ENCODE assay signal across 8 mouse cellular contexts in genomic region chr13:100210540-100210939, GRCm38 (mm10). TPM values are rescaled to one million over a fixed set of nuclear protein-coding genes. Genes with fewer than 3 reads are reported as not detected.
DNase-seq lines count a peak whose midpoint lies in the region; ATAC-seq lines count a peak whose summit lies in the region.

No protein-coding gene starts in this region.

- no peaks in the 10 kb centered on the region for H3K36me3 ChIP-seq in liver, embryonic 11.5 days (ENCODE audit: control insufficient read depth, insufficient read depth, low read length)

- no peaks in the 10 kb centered on the region for H3K9me3 ChIP-seq in liver, embryonic 11.5 days (ENCODE audit: control insufficient read depth, low read length)

- DNase-seq in right cerebral cortex, postnatal 14 days: peak; percentile 10
- no peak for DNase-seq in right cerebral cortex, postnatal 25 days
- DNase-seq in adrenal gland, adult 8-10 months: peak; percentile 29
- peak; percentile 18 to 32 for DNase-seq in heart, postnatal 36 days
- DNase-seq in liver, embryonic 11.5 days (ENCODE audit: low spot score): peak; percentile 64
- DNase-seq in testis, postnatal 10 days (ENCODE audit: low spot score): peak; percentile 78
- no peak for DNase-seq in gastrocnemius, postnatal 36 days
- no peak for DNase-seq in gastrocnemius, adult 18-20 months (ENCODE audit: low spot score)

- no peaks in the 10 kb centered on the region for H3K4me1 ChIP-seq in liver, embryonic 11.5 days (replicated peaks; ENCODE audit: control insufficient read depth, insufficient read depth, low read length)

- no peak overlapping the region for H3K4me3 ChIP-seq in liver, embryonic 11.5 days (ENCODE audit: low read depth, low read length)

- no peak for ATAC-seq in liver, embryonic 11.5 days (replicated peaks; ENCODE audit: low FRiP score)

- H3K27ac ChIP-seq in liver, embryonic 11.5 days (ENCODE audit: low read depth, low read length): no peak overlapping the region

- intact Hi-C loops in heart, postnatal 36 days (cut with DNase I): no loop called here
- intact Hi-C loops in gastrocnemius, postnatal 36 days (cut with DNase I): no loop called here

- WGBS in liver, embryonic 11.5 days: 19% methylated on average over 8 of the region's 8 CpGs

- H3K27me3 ChIP-seq in liver, embryonic 11.5 days (replicated peaks; ENCODE audit: control insufficient read depth, insufficient read depth, low read length): no peaks in the 10 kb centered on the region

- no peak overlapping the region for H3K4me2 ChIP-seq in liver, embryonic 11.5 days

- no peak overlapping the region for H3K9ac ChIP-seq in liver, embryonic 11.5 days (ENCODE audit: low read depth, low read length)

RNA-seq across cellular contexts. Expression of gene Naip2, which starts 8.6 kb away (rescaled TPM):
- 1 to 10 TPM; 1.7 to 3.2 (median 2.6) TPM for total RNA-seq in adrenal gland, adult 8-10 months (2022)
- total RNA-seq in heart, postnatal 36 days (2021): under 1 TPM; 0.47 to 0.70 TPM
- 1.9 and 2.7 TPM in 2 replicates for polyA plus RNA-seq in liver, embryonic 11.5 days (2014; fragmentation: Nextera tagmentation; extraction: Ambion mirVana)
- total RNA-seq in gastrocnemius, postnatal 36 days (2021): under 1 TPM; 0.10 TPM
- under 1 TPM; 0.14 TPM for total RNA-seq in gastrocnemius, adult 18-20 months (2021)

RNA-seq across cellular contexts. Expression of gene Naip5, which starts 35.6 kb away (rescaled TPM):
- 1 to 10 TPM; 2.7 to 8.3 (median 5.7) TPM for total RNA-seq in adrenal gland, adult 8-10 months (2022)
- total RNA-seq in heart, postnatal 36 days (2021): under 1 TPM; 0.38 to 0.39 TPM
- polyA plus RNA-seq in liver, embryonic 11.5 days (2014; fragmentation: Nextera tagmentation; extraction: Ambion mirVana): 0.53 and 0.94 TPM in 2 replicates
- under 1 TPM; 0.08 to 0.15 TPM for total RNA-seq in gastrocnemius, postnatal 36 days (2021)
- under 1 TPM in 1 of 2 experiments, not detected in 1; 0.14 TPM for total RNA-seq in gastrocnemius, adult 18-20 months (2021)

Comparison
In these comparisons a context has a peak if more than half of its experiments do, and no peak if none do; other contexts are left out.
1. DNase-seq: peak in right cerebral cortex, postnatal 14 days (single experiment), adrenal gland, adult 8-10 months (single experiment), heart, postnatal 36 days (2 of 2), liver, embryonic 11.5 days (single experiment) and testis, postnatal 10 days (single experiment); none in right cerebral cortex, postnatal 25 days (single experiment), gastrocnemius, postnatal 36 days (0 of 2) and gastrocnemius, adult 18-20 months (single experiment).